Mouse (Mus musculus) spleen, adult 12 weeks (tissue): ENCODE results near the gene Gba2.

Experiments used
- DNase-seq: peaks from one replicate; pipeline ENCODE4 v3.0.0; 2022; ENCODE audit warnings: low spot score

The Gba2 gene

GRCm38 (mm10) chr4:43581381-43581780 is 2.7 kb upstream of the Gba2 start:
- no peak for DNase-seq

- DNase-seq, result no peak
These were observed 2.0 kb upstream of the Gba2 start for GRCm38 (mm10) chr4:43580721-43581120.

GRCm38 (mm10) chr4:43579731-43580130 is 1.1 kb upstream of the Gba2 start:
- no peak for DNase-seq

- no peak for DNase-seq
These were observed 583 bp upstream of the Gba2 start for GRCm38 (mm10) chr4:43579256-43579655.

- DNase-seq, result no peak
These were observed 1.3 kb downstream of the Gba2 start for GRCm38 (mm10) chr4:43577237-43577881.

GRCm38 (mm10) chr4:43575356-43575755 is 3.3 kb downstream of the Gba2 start:
- DNase-seq, result no peak

- DNase-seq, result no peak
These were observed 5.1 kb downstream of the Gba2 start for GRCm38 (mm10) chr4:43573561-43573960.

- no peak for DNase-seq
These were observed 7.2 kb downstream of the Gba2 start for GRCm38 (mm10) chr4:43571395-43572045.

GRCm38 (mm10) chr4:43567140-43567539 is 11.5 kb downstream of the Gba2 start:
- DNase-seq, result no peak

GRCm38 (mm10) chr4:43564231-43564630 is 14.4 kb downstream of the Gba2 start:
- DNase-seq, result no peak

- DNase-seq, result no peak
These were observed 15.1 kb downstream of the Gba2 start for GRCm38 (mm10) chr4:43563601-43563875.

- no peak for DNase-seq
These were observed 15.7 kb downstream of the Gba2 start for GRCm38 (mm10) chr4:43562769-43563600.

- DNase-seq, result peak; percentile 90
These were observed 16.5 kb downstream of the Gba2 start, which contains the start of the genes Creb3 and Tln1 for GRCm38 (mm10) chr4:43561997-43562768. Gene Creb3 (plus strand): TSS chr4:43562332. Gene Tln1 (minus strand): TSS chr4:43562691.

GRCm38 (mm10) chr4:43561436-43561996 is 17.2 kb downstream of the Gba2 start:
- peak; percentile 63 for DNase-seq

GRCm38 (mm10) chr4:43560976-43561375 is 17.7 kb downstream of the Gba2 start:
- DNase-seq, result no peak

GRCm38 (mm10) chr4:43560243-43560611 is 18.4 kb downstream of the Gba2 start:
- DNase-seq, result no peak

GRCm38 (mm10) chr4:43559519-43560242 is 19.0 kb downstream of the Gba2 start:
- no peak for DNase-seq

GRCm38 (mm10) chr4:43558631-43559356 is 19.9 kb downstream of the Gba2 start:
- peak; percentile 40 for DNase-seq

GRCm38 (mm10) chr4:43558028-43558630 is 20.5 kb downstream of the Gba2 start:
- DNase-seq, result no peak

GRCm38 (mm10) chr4:43555926-43556325 is 22.7 kb downstream of the Gba2 start:
- no peak for DNase-seq
